Mouse (Mus musculus): ENCODE results near the gene Mcl1. TPM values are rescaled to one million over a fixed set of nuclear protein-coding genes. Genes with fewer than 3 reads are reported as not detected.

Mcl1 gene
- polyA plus RNA-seq, 1 experiment: 31.9 TPM

DNA sequence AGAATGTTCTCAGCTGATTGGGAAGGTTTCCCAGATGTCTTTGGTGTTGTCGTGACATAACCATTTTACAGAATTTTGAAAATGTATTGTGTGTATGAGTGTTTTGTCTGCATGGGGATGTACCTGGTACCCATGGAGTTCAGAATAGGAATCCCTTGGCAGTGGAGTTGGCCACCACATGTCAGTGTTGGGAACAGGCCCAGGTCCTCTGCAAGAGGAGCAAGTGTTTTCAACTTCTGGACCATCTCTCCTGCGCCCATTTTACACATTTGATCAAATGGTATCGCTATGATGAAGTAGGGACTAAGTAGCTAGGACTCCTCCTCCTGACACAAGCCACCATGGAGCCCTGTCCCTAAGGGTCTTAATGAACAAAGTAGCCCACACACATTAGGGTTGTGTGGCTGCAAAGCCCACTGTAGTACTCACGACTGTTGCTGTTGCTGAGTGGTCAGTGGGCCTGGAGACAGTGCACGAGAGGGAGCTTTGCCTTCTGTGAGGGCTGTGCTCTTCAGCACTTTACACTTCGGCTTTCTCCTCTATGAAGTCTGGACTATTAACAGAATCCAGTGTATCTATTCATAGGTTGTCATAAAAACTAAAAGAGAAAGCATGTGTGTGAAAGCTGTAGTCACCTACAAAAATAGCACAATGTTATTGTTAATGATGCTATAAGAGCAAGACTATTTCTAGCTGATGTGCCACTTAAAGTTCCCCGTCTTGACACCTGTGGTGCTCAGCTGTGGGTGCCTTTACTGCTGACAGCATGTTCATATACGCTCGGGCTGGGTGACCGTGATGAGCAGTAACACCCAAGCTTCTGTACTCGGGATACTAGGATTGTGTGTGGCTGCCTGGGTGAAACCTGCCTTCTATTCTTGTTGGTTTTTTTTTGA lies 36.5 kb downstream of the Mcl1 start:
- no peak overlapping the region for H3K4me3 ChIP-seq (ENCODE audit: insufficient read depth, low read depth, low read length)
- H3K27ac ChIP-seq (ENCODE audit: insufficient read depth, low read depth, low read length): no peak overlapping the region
- no peak for DNase-seq
- no peaks in the 10 kb centered on the region for H3K36me3 ChIP-seq (ENCODE audit: control insufficient read depth, insufficient read depth, low read length)
- peaks cover 13% of the 10 kb centered on the region; the same call in 1 of the 2 replicates for H3K4me1 ChIP-seq (ENCODE audit: control insufficient read depth, insufficient read depth, low read length)
- H3K27me3 ChIP-seq (replicated peaks; ENCODE audit: control insufficient read depth, insufficient read depth, low read length): no peaks in the 10 kb centered on the region
- TF ChIP-seq POLR2A (IDR thresholded peaks at IDR 0.05; ENCODE audit: low read depth, low read length) (no peak), CTCF (conservative IDR thresholded peaks at IDR 0.05; ENCODE audit: insufficient read depth, insufficient read length, low read depth, low read length) (no peak)
- WGBS: 89% methylated on average over 11 of the region's 11 CpGs

DNA sequence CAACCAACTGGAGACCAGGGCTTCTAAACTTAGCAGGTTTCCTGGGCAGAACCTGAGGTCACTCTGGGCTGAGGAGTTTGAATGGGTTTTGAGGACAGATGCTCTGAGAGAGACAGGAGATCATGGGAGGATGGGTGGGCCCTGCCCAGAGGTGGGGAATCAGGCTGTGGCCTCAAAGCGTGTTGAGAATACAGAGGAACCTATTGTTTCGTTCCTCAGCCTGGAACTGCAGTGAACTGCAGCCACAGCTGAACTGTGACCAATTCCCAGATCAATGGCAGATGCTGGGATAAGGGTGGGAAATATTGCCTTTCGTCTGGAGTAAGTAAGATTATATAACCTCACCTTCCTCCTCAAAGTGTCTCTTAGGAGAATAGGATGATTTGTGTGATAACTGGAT lies 37.2 kb downstream of the Mcl1 start:
- no peak for DNase-seq

DNA sequence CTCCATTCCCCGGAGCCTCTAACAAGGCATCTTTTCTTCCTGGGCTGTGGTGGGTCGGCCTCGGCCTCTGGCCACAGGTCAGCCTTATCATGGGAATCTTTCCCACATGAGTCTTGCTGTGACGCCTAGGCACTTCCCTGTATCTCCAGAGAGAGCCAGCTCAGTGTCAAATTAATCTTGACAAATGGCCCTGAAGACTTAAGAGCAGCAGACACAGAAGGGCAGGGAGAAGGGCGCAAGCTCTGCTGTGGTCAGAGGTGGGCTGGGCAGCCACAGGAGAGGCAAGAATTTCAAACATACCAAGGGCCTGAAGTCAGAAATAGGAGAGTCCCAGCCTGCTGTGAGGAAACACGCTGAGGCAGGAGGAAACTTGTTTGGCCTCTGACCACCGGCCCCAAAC lies 37.8 kb downstream of the Mcl1 start:
- WGBS: 43% methylated on average over 7 of the region's 7 CpGs
- no peak overlapping the region; the same call in 1 of the 2 replicates for H3K27ac ChIP-seq (ENCODE audit: insufficient read depth, low read depth, low read length)
- peak; percentile 76 for DNase-seq
- H3K4me1 ChIP-seq (ENCODE audit: control insufficient read depth, insufficient read depth, low read length): peaks cover 13% of the 10 kb centered on the region; the same call in 1 of the 2 replicates
- H3K4me3 ChIP-seq (ENCODE audit: insufficient read depth, low read depth, low read length): no peak overlapping the region
- no peaks in the 10 kb centered on the region for H3K27me3 ChIP-seq (replicated peaks; ENCODE audit: control insufficient read depth, insufficient read depth, low read length)
- no peak for TF ChIP-seq CTCF (conservative IDR thresholded peaks at IDR 0.05; ENCODE audit: insufficient read depth, insufficient read length, low read depth, low read length)
- no peak for TF ChIP-seq POLR2A (IDR thresholded peaks at IDR 0.05; ENCODE audit: low read depth, low read length)
- no peaks in the 10 kb centered on the region for H3K36me3 ChIP-seq (ENCODE audit: control insufficient read depth, insufficient read depth, low read length)

More for the DNA sequence above, 37.2 kb downstream of the Mcl1 start:
- peaks cover 13% of the 10 kb centered on the region; the same call in 1 of the 2 replicates for H3K4me1 ChIP-seq (ENCODE audit: control insufficient read depth, insufficient read depth, low read length)
- WGBS: 66% methylated on average over 3 of the region's 3 CpGs
- H3K27me3 ChIP-seq (replicated peaks; ENCODE audit: control insufficient read depth, insufficient read depth, low read length): no peaks in the 10 kb centered on the region
- H3K27ac ChIP-seq (ENCODE audit: insufficient read depth, low read depth, low read length): no peak overlapping the region
- H3K36me3 ChIP-seq (ENCODE audit: control insufficient read depth, insufficient read depth, low read length): no peaks in the 10 kb centered on the region
- H3K4me3 ChIP-seq (ENCODE audit: insufficient read depth, low read depth, low read length): no peak overlapping the region
- TF ChIP-seq CTCF (conservative IDR thresholded peaks at IDR 0.05; ENCODE audit: insufficient read depth, insufficient read length, low read depth, low read length) (no peak), POLR2A (IDR thresholded peaks at IDR 0.05; ENCODE audit: low read depth, low read length) (no peak)

DNA sequence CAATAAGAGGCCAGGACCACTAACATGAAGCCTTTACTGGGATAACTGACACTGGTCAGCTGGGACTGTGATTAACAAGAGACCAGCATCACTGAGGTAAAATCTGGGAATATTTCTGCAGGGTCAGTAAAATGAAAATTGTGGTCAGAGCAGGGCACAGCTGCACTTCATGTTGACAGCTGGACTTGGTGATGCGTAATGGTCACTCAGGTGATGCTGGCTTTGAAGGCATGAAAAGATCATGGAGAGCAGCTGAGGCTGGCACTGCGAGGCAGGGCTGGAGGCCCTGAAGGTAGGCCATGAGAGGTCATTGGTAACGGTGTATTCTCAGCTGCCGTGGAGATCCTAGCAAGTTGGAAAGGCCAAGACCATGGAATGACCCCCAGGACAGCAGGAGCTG lies 39.7 kb downstream of the Mcl1 start:
- TF ChIP-seq POLR2A (IDR thresholded peaks at IDR 0.05; ENCODE audit: low read depth, low read length) (no peak), CTCF (conservative IDR thresholded peaks at IDR 0.05; ENCODE audit: insufficient read depth, insufficient read length, low read depth, low read length) (no peak)
- Histone ChIP-seq H3K4me3 (ENCODE audit: insufficient read depth, low read depth, low read length) (no peak overlapping the region), H3K36me3 (ENCODE audit: control insufficient read depth, insufficient read depth, low read length) (no peaks in the 10 kb centered on the region), H3K4me1 (ENCODE audit: control insufficient read depth, insufficient read depth, low read length) (peaks cover 19% of the 10 kb centered on the region), H3K27ac (ENCODE audit: insufficient read depth, low read depth, low read length) (no peak overlapping the region), H3K27me3 (replicated peaks; ENCODE audit: control insufficient read depth, insufficient read depth, low read length) (no peaks in the 10 kb centered on the region)
- 95% methylated on average over 4 of the region's 4 CpGs for WGBS
- no peak for DNase-seq

DNA sequence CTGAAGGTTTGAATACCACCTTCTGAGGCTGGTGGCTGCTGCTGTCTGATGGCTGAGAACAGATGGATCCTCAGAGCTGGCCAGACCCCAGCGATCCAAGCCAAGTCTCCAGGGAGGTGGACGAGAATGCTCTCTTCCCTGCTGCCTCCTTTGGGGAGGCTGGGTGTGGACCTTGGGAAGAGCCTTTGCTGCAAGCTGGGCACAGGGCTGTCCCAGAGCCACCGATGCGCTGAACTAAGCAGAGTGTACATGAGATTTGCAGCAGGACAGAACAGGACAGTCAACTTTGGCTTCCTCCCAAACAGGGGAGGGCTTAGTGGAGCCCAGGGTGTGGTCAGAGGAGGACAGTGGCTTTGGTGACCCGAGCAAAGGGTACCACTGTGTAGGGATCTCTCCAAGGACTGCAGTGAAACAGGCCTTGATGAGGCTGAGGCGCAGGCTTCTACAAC lies 41.7 kb downstream of the Mcl1 start:
- Histone ChIP-seq H3K27me3 (replicated peaks; ENCODE audit: control insufficient read depth, insufficient read depth, low read length) (no peaks in the 10 kb centered on the region), H3K36me3 (ENCODE audit: control insufficient read depth, insufficient read depth, low read length) (no peaks in the 10 kb centered on the region), H3K4me1 (ENCODE audit: control insufficient read depth, insufficient read depth, low read length) (peaks cover 10% of the 10 kb centered on the region), H3K4me3 (ENCODE audit: insufficient read depth, low read depth, low read length) (no peak overlapping the region), H3K27ac (ENCODE audit: insufficient read depth, low read depth, low read length) (no peak overlapping the region)
- no peak for DNase-seq
- WGBS: 64% methylated on average over 6 of the region's 6 CpGs
- no peak for TF ChIP-seq CTCF (conservative IDR thresholded peaks at IDR 0.05; ENCODE audit: insufficient read depth, insufficient read length, low read depth, low read length)
- no peak for TF ChIP-seq POLR2A (IDR thresholded peaks at IDR 0.05; ENCODE audit: low read depth, low read length)

DNA sequence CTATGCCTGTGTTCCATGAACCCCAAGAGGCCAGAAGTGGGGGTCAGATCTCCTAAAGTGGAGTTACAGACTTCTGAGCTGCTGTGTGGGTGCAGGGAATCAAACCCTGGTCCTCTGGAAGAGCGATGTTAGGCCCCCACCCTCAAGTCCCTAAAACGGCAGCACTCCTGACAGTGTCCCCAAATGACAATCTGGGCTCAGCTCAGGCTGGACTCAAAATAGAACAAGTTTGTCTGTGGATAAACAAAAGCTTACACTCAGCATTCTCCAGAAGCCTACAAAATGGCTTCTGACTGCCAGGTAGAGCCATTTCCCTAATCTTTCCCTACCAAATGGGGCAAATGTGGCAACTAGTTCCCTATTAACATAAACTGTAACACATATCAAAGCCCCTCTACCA lies 42.5 kb downstream of the Mcl1 start:
- Histone ChIP-seq H3K4me3 (ENCODE audit: insufficient read depth, low read depth, low read length) (no peak overlapping the region), H3K27ac (ENCODE audit: insufficient read depth, low read depth, low read length) (no peak overlapping the region), H3K36me3 (ENCODE audit: control insufficient read depth, insufficient read depth, low read length) (no peaks in the 10 kb centered on the region), H3K27me3 (replicated peaks; ENCODE audit: control insufficient read depth, insufficient read depth, low read length) (no peaks in the 10 kb centered on the region), H3K4me1 (ENCODE audit: control insufficient read depth, insufficient read depth, low read length) (peaks cover 10% of the 10 kb centered on the region)
- DNase-seq: no peak
- TF ChIP-seq CTCF (conservative IDR thresholded peaks at IDR 0.05; ENCODE audit: insufficient read depth, insufficient read length, low read depth, low read length) (no peak), POLR2A (IDR thresholded peaks at IDR 0.05; ENCODE audit: low read depth, low read length) (no peak)
- 85% methylated on average over 2 of the region's 2 CpGs for WGBS

DNA sequence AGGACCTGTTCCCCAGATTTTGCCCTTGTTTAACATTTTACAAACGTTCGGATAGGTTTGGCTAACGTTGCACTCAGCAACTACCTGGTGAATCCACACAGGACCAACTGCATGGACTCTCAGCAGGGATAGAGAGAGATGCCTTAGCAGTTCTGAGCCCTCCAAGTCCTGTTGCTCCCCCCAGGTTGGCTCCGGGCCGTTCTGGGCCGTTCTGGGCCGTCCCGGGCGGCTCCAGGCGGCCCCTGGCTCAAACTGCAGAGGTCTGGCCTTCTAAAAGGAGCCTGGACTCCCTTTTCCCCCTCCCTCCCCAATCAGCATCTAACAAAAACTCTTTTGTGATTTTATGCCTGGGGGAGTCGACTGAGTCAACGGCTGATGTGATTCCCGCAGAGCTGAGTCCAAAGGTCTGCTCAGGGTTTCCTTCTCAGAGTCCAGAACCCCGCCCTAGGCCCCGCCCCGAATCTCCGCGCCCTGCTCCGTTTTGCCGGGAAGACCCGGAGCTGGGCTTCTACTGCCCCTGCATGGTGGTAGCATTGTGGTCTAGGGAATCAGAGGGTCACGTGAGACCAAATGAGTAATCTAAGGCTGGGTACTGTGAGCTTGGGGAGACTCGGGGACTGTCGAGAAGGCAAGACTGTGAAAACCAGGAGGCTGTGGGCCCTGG lies 43.4 kb downstream of the Mcl1 start:
- Histone ChIP-seq H3K4me3 (ENCODE audit: insufficient read depth, low read depth, low read length) (peak overlapping the region; percentile 17; the same call in 1 of the 2 replicates), H3K27ac (ENCODE audit: insufficient read depth, low read depth, low read length) (no peak overlapping the region), H3K27me3 (replicated peaks; ENCODE audit: control insufficient read depth, insufficient read depth, low read length) (no peaks in the 10 kb centered on the region), H3K4me1 (ENCODE audit: control insufficient read depth, insufficient read depth, low read length) (peaks cover 6% of the 10 kb centered on the region), H3K36me3 (ENCODE audit: control insufficient read depth, insufficient read depth, low read length) (no peaks in the 10 kb centered on the region)
- DNase-seq: peak; percentile 89
- 7% methylated on average over 24 of the region's 24 CpGs for WGBS
- TF ChIP-seq POLR2A (IDR thresholded peaks at IDR 0.05; ENCODE audit: low read depth, low read length): no peak
- TF ChIP-seq CTCF (conservative IDR thresholded peaks at IDR 0.05; ENCODE audit: insufficient read depth, insufficient read length, low read depth, low read length): 0 out of 2 replicates have a peak, but pooled peaks have one; percentile 24
